Mouse (Mus musculus) liver, embryonic 14.5 days (tissue): ENCODE data around the gene Fbxo47. TPM values are rescaled to one million over a fixed set of nuclear protein-coding genes. Genes with fewer than 3 reads are reported as not detected.

Experiments used
- ATAC-seq: fragments of 200-750 bp; cut with Nextera tagmentation; 2 replicates; pipeline ENCODE4 v1.8.0; 2017; ENCODE audit warnings: moderate number of reproducible peaks, mild to moderate bottlenecking, moderate library complexity; ENCODE audit not compliant: insufficient read depth
- DNase-seq, 3 experiments: peaks; one replicate each; pipeline ENCODE4 v3.0.0-alpha.2; 2012 to 2013; ENCODE audit warnings: low read depth in 3 of 3, low spot score in 3 of 3
- H3K27ac ChIP-seq: fragments of 300-500 bp; sonication (generic); 2 replicates; pipeline ENCODE4 v1.5.1; 2014; ENCODE audit warnings: moderate library complexity, mild to moderate bottlenecking, control low read depth, inconsistent platforms
- H3K27me3 ChIP-seq: fragments of 300-500 bp; sonication (generic); 2 replicates; pipeline ENCODE4 v1.6.1; 2014; ENCODE audit warnings: mild to moderate bottlenecking, low read length, moderate library complexity; ENCODE audit not compliant: control insufficient read depth, insufficient read depth
- H3K36me3 ChIP-seq: fragments of 300-500 bp; sonication (generic); replicated peaks from 2 replicates; pipeline ENCODE4 v1.6.1; 2014; ENCODE audit warnings: low read depth; ENCODE audit not compliant: control insufficient read depth, insufficient read depth
- H3K4me1 ChIP-seq, 2 experiments: fragments of 200-500 bp in 1 of 2; fragments of 300-500 bp in 1 of 2; sonication (generic) in 1 of 2; replicated peaks; 2 replicates each; pipeline ENCODE4 v1.6.1; 2012 to 2014; ENCODE audit warnings: antibody characterized with exemption in 1 of 2, inconsistent platforms in 1 of 2, low read length in 1 of 2; ENCODE audit not compliant: control insufficient read depth in 2 of 2, insufficient read depth in 2 of 2
- H3K4me2 ChIP-seq: fragments of 300-500 bp; sonication (generic); 2 replicates; pipeline ENCODE4 v1.6.1; 2014; ENCODE audit warnings: low read depth, mild to moderate bottlenecking, control low read depth, moderate library complexity
- H3K4me3 ChIP-seq, 2 experiments: fragments of 200-500 bp in 1 of 2; fragments of 300-500 bp in 1 of 2; sonication (generic) in 1 of 2; 2 replicates each; pipeline ENCODE4 v1.5.1; 2012 to 2014; ENCODE audit warnings: low read depth in 2 of 2, low read length in 2 of 2, mild to moderate bottlenecking in 2 of 2, control low read depth in 1 of 2, inconsistent platforms in 1 of 2, moderate library complexity in 1 of 2; ENCODE audit not compliant: insufficient read depth in 1 of 2
- H3K9ac ChIP-seq: fragments of 300-500 bp; sonication (generic); replicated peaks from 2 replicates; pipeline ENCODE4 v1.6.1; 2014; ENCODE audit warnings: mild to moderate bottlenecking, control low read depth, moderate library complexity
- H3K9me3 ChIP-seq: fragments of 300-500 bp; sonication (generic); 2 replicates; pipeline ENCODE4 v1.6.1; 2016; ENCODE audit warnings: low read length, mixed read lengths; ENCODE audit not compliant: control insufficient read depth
- CTCF ChIP-seq: IDR thresholded peaks from 2 replicates; pipeline ENCODE4 v1.5.1; 2016; ENCODE audit warnings: antibody characterized with exemption, low read depth, control low read depth
- EP300 ChIP-seq: IDR thresholded peaks from 2 replicates; pipeline ENCODE4 v1.6.1; 2016; ENCODE audit warnings: antibody characterized with exemption, low read depth
- WGBS: fragments of 180-500 bp; shearing (Covaris S2); extraction: QIAGEN DNeasy Blood & Tissue Kit; methylation state at CpG from one replicate; pipeline ENCODE4 v1.1.7; 2014; ENCODE audit not compliant: insufficient replicate concordance; 5-methylcytosine and 5-hydroxymethylcytosine counted together
- polyA plus RNA-seq, 2 experiments: library from polyadenylated mRNA; depleted of rRNA in 1 of 2; stranded (reverse) in 1 of 2; unstranded in 1 of 2; fragments of >200 nt; fragmentation: Nextera tagmentation in 1 of 2; extraction: Ambion mirVana in 1 of 2; gene quantifications; 2 replicates each; pipeline versions ENCODE4 v1.2.1 to v1.2.3; 2012 to 2014

The Fbxo47 gene
- polyA plus RNA-seq, 2 experiments = 0.30 to 0.51 TPM

- TF ChIP-seq CTCF = no peak
- no peak for TF ChIP-seq EP300
- no peak overlapping the region for H3K27ac ChIP-seq
- no peaks in the 10 kb centered on the region for H3K27me3 ChIP-seq
- H3K9ac ChIP-seq = no peak overlapping the region
- ATAC-seq (no peak), DNase-seq (no peak)
- peak overlapping the region; percentile 20; the same call in 1 of the 2 replicates for H3K4me2 ChIP-seq
- H3K4me1 ChIP-seq = peaks cover 2 to 49% of the 10 kb centered on the region in 2 experiments
- 41% methylated on average over 9 of the region's 9 CpGs for WGBS
- H3K4me3 ChIP-seq = no peak overlapping the region
- H3K36me3 ChIP-seq = no peaks in the 10 kb centered on the region
- H3K9me3 ChIP-seq = no peaks in the 10 kb centered on the region
Observed at GRCm38 (mm10) chr11:97804841-97805661, 78.9 kb downstream of the Fbxo47 start.

DNA sequence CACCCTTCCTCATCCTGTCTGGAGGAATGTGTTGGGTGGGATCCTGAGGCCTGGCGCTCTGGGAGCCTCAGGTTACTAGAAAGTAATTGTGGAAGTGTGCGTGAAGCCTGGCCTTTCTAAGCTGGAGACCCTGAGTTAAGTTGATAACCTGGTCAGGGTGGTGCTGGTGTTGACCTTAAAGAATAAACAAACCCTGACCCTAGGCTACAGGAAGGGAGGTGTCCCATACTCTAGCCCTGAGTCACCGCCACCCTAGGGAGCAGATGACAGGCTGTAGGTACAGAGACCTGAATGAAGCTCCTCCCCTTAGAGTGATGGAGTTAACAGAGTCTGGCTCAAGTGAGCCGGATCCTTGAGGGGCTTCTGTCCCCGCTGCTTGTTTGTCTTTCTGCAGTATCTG, 80.1 kb downstream of the Fbxo47 start:
- no peak for ATAC-seq
- H3K4me1 ChIP-seq = peaks cover 2 to 42% of the 10 kb centered on the region in 2 experiments; a peak in 3 of 4 replicates

More for the DNA sequence above, 80.1 kb downstream of the Fbxo47 start:
- peak overlapping the region; percentile 6; the same call in 1 of the 2 replicates for H3K4me2 ChIP-seq
- no peak for TF ChIP-seq CTCF
- H3K9ac ChIP-seq = no peak overlapping the region
- WGBS = 59% methylated on average over 5 of the region's 5 CpGs
- H3K27ac ChIP-seq = no peak overlapping the region
- H3K27me3 ChIP-seq = no peaks in the 10 kb centered on the region
- no peaks in the 10 kb centered on the region for H3K9me3 ChIP-seq
- H3K4me3 ChIP-seq = no peak overlapping the region
- no peak for DNase-seq
- no peaks in the 10 kb centered on the region for H3K36me3 ChIP-seq

Other genes with a start within 250 kb of the Fbxo47 start
- gene Mllt6, start 220.7 kb downstream of the Fbxo47 start, polyA plus RNA-seq (2012; rRNA removed) = 1.0 TPM in 2 replicates
- gene Mllt6, start 220.7 kb downstream of the Fbxo47 start, polyA plus RNA-seq (2014; fragmentation: Nextera tagmentation; extraction: Ambion mirVana) = 0.22 and 0.25 TPM in 2 replicates
- gene Cisd3, start 198.3 kb downstream of the Fbxo47 start, polyA plus RNA-seq (2012; rRNA removed) = 3.0 and 4.9 TPM in 2 replicates
- gene Cisd3, start 198.3 kb downstream of the Fbxo47 start, polyA plus RNA-seq (2014; fragmentation: Nextera tagmentation; extraction: Ambion mirVana) = 10.0 and 11.4 TPM in 2 replicates
- 4.4 and 4.9 TPM in 2 replicates for gene Pcgf2, start 183.7 kb downstream of the Fbxo47 start, polyA plus RNA-seq (2012; rRNA removed)
- gene Pcgf2, start 183.7 kb downstream of the Fbxo47 start, polyA plus RNA-seq (2014; fragmentation: Nextera tagmentation; extraction: Ambion mirVana) = 1.5 and 1.8 TPM in 2 replicates
- 197 and 261 TPM in 2 replicates for gene Psmb3, start 180.8 kb downstream of the Fbxo47 start, polyA plus RNA-seq (2012; rRNA removed)
- gene Psmb3, start 180.8 kb downstream of the Fbxo47 start, polyA plus RNA-seq (2014; fragmentation: Nextera tagmentation; extraction: Ambion mirVana) = 318 and 330 TPM in 2 replicates
- 4.4 and 5.0 TPM in 2 replicates for gene Pip4k2b, start 139.4 kb downstream of the Fbxo47 start, polyA plus RNA-seq (2012; rRNA removed)
- 0.56 and 0.61 TPM in 2 replicates for gene Pip4k2b, start 139.4 kb downstream of the Fbxo47 start, polyA plus RNA-seq (2014; fragmentation: Nextera tagmentation; extraction: Ambion mirVana)
- 4.5 and 5.7 TPM in 2 replicates for gene Cwc25, start 117.6 kb downstream of the Fbxo47 start, polyA plus RNA-seq (2012; rRNA removed)
- 3.5 and 4.5 TPM in 2 replicates for gene Cwc25, start 117.6 kb downstream of the Fbxo47 start, polyA plus RNA-seq (2014; fragmentation: Nextera tagmentation; extraction: Ambion mirVana)
- gene 1700001P01Rik, start 108.2 kb downstream of the Fbxo47 start, polyA plus RNA-seq (2012; rRNA removed) = 0.08 TPM in 1 of 2 replicates, not detected in the other
- not detected in 2 replicates for gene 1700001P01Rik, start 108.2 kb downstream of the Fbxo47 start, polyA plus RNA-seq (2014; fragmentation: Nextera tagmentation; extraction: Ambion mirVana)
- gene Rpl23, start 101.7 kb downstream of the Fbxo47 start, polyA plus RNA-seq (2012; rRNA removed) = 229 and 484 TPM in 2 replicates
- gene Rpl23, start 101.7 kb downstream of the Fbxo47 start, polyA plus RNA-seq (2014; fragmentation: Nextera tagmentation; extraction: Ambion mirVana) = 485 and 502 TPM in 2 replicates
- 19.1 and 19.5 TPM in 2 replicates for gene Lasp1, start 85.2 kb downstream of the Fbxo47 start, polyA plus RNA-seq (2012; rRNA removed)
- gene Lasp1, start 85.2 kb downstream of the Fbxo47 start, polyA plus RNA-seq (2014; fragmentation: Nextera tagmentation; extraction: Ambion mirVana) = 15.5 and 20.3 TPM in 2 replicates
- gene B230217C12Rik, start 43.4 kb downstream of the Fbxo47 start, polyA plus RNA-seq (2012; rRNA removed) = 0.60 and 0.81 TPM in 2 replicates
- gene B230217C12Rik, start 43.4 kb downstream of the Fbxo47 start, polyA plus RNA-seq (2014; fragmentation: Nextera tagmentation; extraction: Ambion mirVana) = 0.19 and 0.63 TPM in 2 replicates
- 0.38 and 0.45 TPM in 2 replicates for gene Plxdc1, start 102.3 kb upstream of the Fbxo47 start, polyA plus RNA-seq (2012; rRNA removed)
- 0.20 and 0.58 TPM in 2 replicates for gene Plxdc1, start 102.3 kb upstream of the Fbxo47 start, polyA plus RNA-seq (2014; fragmentation: Nextera tagmentation; extraction: Ambion mirVana)
- 1.8 and 2.2 TPM in 2 replicates for gene Arl5c, start 112.0 kb upstream of the Fbxo47 start, polyA plus RNA-seq (2012; rRNA removed)
- 6.0 and 6.4 TPM in 2 replicates for gene Arl5c, start 112.0 kb upstream of the Fbxo47 start, polyA plus RNA-seq (2014; fragmentation: Nextera tagmentation; extraction: Ambion mirVana)
- gene Cacnb1, start 138.9 kb upstream of the Fbxo47 start, polyA plus RNA-seq (2012; rRNA removed) = 0.38 and 0.60 TPM in 2 replicates
- 0.21 TPM in 1 of 2 replicates, not detected in the other for gene Cacnb1, start 138.9 kb upstream of the Fbxo47 start, polyA plus RNA-seq (2014; fragmentation: Nextera tagmentation; extraction: Ambion mirVana)
- 713 and 1,005 TPM in 2 replicates for gene Rpl19, start 142.6 kb upstream of the Fbxo47 start, polyA plus RNA-seq (2012; rRNA removed)
- gene Rpl19, start 142.6 kb upstream of the Fbxo47 start, polyA plus RNA-seq (2014; fragmentation: Nextera tagmentation; extraction: Ambion mirVana) = 717 and 735 TPM in 2 replicates
- gene Stac2, start 169.3 kb upstream of the Fbxo47 start, polyA plus RNA-seq (2012; rRNA removed) = 0.02 TPM in 1 of 2 replicates, not detected in the other
- not detected in 2 replicates for gene Stac2, start 169.3 kb upstream of the Fbxo47 start, polyA plus RNA-seq (2014; fragmentation: Nextera tagmentation; extraction: Ambion mirVana)